Mouse (Mus musculus): ENCODE data around the gene Arhgef1. TPM values are rescaled to one million over a fixed set of nuclear protein-coding genes. Genes with fewer than 3 reads are reported as not detected.

Gene Arhgef1
- polyA plus RNA-seq, 1 experiment from 2014 or later, result 78.5 TPM

DNA sequence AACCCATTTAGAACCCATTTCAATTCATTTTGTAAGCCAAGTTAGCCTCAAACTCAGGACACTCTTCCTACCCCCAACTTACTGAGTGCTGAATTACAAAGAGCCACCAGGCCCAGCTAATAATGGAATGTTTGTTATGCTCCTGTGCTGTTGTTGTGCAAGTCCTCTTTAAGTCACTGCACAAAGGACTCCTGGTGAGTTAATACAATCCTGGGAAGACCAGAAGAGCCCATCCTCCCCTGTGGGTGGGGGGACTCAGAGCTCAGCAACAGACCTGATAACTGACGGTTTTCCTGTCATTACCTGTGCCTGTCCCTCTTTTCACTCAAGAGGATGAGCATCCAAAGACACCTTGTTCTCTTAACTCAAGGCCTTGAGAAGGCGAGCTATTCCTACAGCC, 23.1 kb upstream of the Arhgef1 start:
- WGBS, result 15% methylated on average over 2 of the region's 2 CpGs
- no peaks in the 10 kb centered on the region for H3K36me3 ChIP-seq
- no peak overlapping the region for H3K4me3 ChIP-seq (replicated peaks)
- H3K9me3 ChIP-seq (replicated peaks), result no peaks in the 10 kb centered on the region
- ATAC-seq (ENCODE audit: low FRiP score), result no peak
- no peak overlapping the region for H3K4me2 ChIP-seq
- H3K27me3 ChIP-seq (replicated peaks), result no peaks in the 10 kb centered on the region
- H3K4me1 ChIP-seq, result no peaks in the 10 kb centered on the region
- no peak overlapping the region for H3K27ac ChIP-seq (replicated peaks)
- H3K9ac ChIP-seq (replicated peaks), result no peak overlapping the region

DNA sequence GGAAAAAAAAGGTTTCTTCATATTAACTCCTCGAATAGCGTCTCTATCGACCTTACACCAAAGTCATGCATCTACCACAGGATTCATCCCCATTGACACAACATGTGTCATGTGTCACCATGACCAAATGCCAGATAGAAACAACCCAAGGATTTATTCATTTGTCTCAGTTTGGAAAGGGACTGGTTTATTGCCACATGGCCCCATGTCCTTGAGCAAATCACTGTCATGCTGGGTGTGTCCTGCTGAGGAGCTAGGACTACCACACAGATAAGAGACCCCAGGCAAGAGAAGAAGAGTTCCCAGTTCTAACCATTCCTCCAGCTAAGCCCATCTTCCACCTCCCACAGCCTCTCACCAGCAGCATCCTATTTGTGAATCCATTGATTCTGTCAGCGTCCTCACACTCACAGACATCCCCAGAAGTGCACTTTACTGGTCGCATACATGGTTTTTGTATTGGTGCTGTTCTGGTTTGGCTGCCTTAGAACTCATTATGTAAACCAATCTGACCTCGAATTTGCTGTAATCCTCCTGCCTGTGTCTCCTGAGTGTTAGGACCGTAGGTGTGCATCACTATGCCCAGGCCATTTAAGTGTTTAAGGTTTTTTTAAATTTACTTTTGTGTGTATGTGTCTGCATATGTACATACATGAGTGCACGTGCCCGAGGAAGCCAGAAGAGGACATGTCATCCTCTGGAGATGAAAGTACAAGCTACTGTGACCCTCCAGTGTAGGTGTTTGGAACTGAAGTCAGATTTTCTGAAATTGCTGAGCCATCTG, 20.1 kb upstream of the Arhgef1 start:
- peaks cover 16% of the 10 kb centered on the region for H3K36me3 ChIP-seq
- H3K9me3 ChIP-seq (replicated peaks), result no peaks in the 10 kb centered on the region
- peaks cover 26% of the 10 kb centered on the region for H3K4me1 ChIP-seq
- H3K4me3 ChIP-seq (replicated peaks), result no peak overlapping the region
- no peak overlapping the region for H3K27ac ChIP-seq (replicated peaks)
- H3K9ac ChIP-seq (replicated peaks), result no peak overlapping the region
- no peaks in the 10 kb centered on the region for H3K27me3 ChIP-seq (replicated peaks)
- no peak overlapping the region for H3K4me2 ChIP-seq
- 94% methylated on average over 9 of the region's 9 CpGs for WGBS
- ATAC-seq (ENCODE audit: low FRiP score), result no peak

- H3K9ac ChIP-seq (replicated peaks), result peak within 1 kb of the TSS; percentile 99
- under 1% methylated on average over 57 of the region's 57 CpGs for WGBS
- peak within 1 kb of the TSS; percentile 76 for H3K4me2 ChIP-seq
- peaks cover 30% of the 10 kb centered on the region for H3K4me1 ChIP-seq
- H3K4me3 ChIP-seq (replicated peaks), result peak within 1 kb of the TSS; percentile 98
- no peaks in the 10 kb centered on the region for H3K9me3 ChIP-seq (replicated peaks)
- H3K27ac ChIP-seq (replicated peaks), result peak within 1 kb of the TSS; percentile 89
- peaks cover 31% of the 10 kb centered on the region for H3K36me3 ChIP-seq
- ATAC-seq (ENCODE audit: low FRiP score), result peak; percentile 94
- no peaks in the 10 kb centered on the region for H3K27me3 ChIP-seq (replicated peaks)
These were observed 18.6 kb upstream of the Arhgef1 start, which contains the start of gene Rps19 for GRCm38 (mm10) chr7:24883896-24884692. Rps19 (plus strand) TSS chr7:24884371.

GRCm38 (mm10) chr7:24884693-24885291, 17.9 kb upstream of the Arhgef1 start:
- Histone ChIP-seq H3K9ac (replicated peaks) (peak overlapping the region; percentile 99), H3K27me3 (replicated peaks) (no peaks in the 10 kb centered on the region), H3K4me2 (peak overlapping the region; percentile 76), H3K9me3 (replicated peaks) (no peaks in the 10 kb centered on the region), H3K36me3 (peaks cover 37% of the 10 kb centered on the region), H3K4me3 (replicated peaks) (peak overlapping the region; percentile 98), H3K4me1 (peaks cover 30% of the 10 kb centered on the region), H3K27ac (replicated peaks) (peak overlapping the region; percentile 89)
- peak; percentile 12 for ATAC-seq (ENCODE audit: low FRiP score)
- under 1% methylated on average over 47 of the region's 47 CpGs for WGBS

DNA sequence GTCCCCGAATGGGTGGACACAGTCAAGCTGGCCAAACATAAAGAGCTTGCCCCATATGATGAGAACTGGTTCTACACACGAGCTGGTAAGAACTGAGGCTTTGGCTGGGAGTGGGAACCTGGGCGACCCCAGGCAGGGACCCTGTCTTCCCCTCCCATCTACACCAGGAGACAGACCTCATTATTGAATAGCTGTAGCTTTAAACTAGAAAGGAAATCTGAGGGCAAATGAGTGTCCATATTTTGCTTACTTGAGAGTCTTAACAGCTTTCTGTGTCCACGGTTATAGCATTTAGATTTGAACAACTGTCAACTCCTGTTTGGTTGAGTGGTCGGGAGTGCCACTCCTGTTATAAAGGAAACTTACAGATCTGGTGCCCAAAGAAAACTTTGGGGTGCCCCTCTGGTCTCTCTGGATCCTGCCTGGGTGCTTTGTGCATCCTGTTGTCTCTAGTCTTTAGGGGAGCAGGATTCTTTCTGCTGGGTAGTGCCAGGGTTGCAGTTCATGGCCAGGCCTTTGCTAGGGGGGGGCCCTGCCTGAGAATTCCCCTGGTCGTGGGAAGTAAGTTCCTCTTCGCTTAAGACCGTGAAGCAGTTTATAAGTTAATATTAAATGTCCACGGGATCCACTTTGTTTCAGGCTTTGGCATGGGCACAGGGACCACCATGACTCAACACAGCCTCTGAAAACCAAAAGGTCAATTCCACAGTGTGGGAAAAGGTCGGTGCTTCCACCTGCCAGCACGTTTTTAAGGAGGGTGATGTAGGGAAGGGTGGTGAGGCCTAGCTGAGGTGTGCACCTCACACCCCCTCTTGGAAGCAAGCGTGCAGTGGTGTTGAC, 17.0 kb upstream of the Arhgef1 start:
- H3K27me3 ChIP-seq (replicated peaks), result no peaks in the 10 kb centered on the region
- peaks cover 43% of the 10 kb centered on the region for H3K36me3 ChIP-seq
- peak overlapping the region; percentile 98 for H3K4me3 ChIP-seq (replicated peaks)
- ATAC-seq (ENCODE audit: low FRiP score), result no peak
- peak overlapping the region; percentile 89; the same call in 1 of the 2 replicates for H3K27ac ChIP-seq (replicated peaks)
- 45% methylated on average over 12 of the region's 12 CpGs for WGBS
- peak overlapping the region; percentile 76 for H3K4me2 ChIP-seq
- H3K4me1 ChIP-seq, result peaks cover 32% of the 10 kb centered on the region
- H3K9ac ChIP-seq (replicated peaks), result peak overlapping the region; percentile 99
- H3K9me3 ChIP-seq (replicated peaks), result no peaks in the 10 kb centered on the region

- WGBS, result 82% methylated on average over 4 of the region's 4 CpGs
- Histone ChIP-seq H3K9me3 (replicated peaks) (no peaks in the 10 kb centered on the region), H3K9ac (replicated peaks) (peak overlapping the region; percentile 99), H3K4me2 (peak overlapping the region; percentile 76), H3K27ac (replicated peaks) (no peak overlapping the region), H3K27me3 (replicated peaks) (no peaks in the 10 kb centered on the region), H3K4me1 (peaks cover 32% of the 10 kb centered on the region), H3K36me3 (peaks cover 48% of the 10 kb centered on the region), H3K4me3 (replicated peaks) (peak overlapping the region; percentile 98)
- ATAC-seq (ENCODE audit: low FRiP score), result no peak
These were observed 16.4 kb upstream of the Arhgef1 start for GRCm38 (mm10) chr7:24886308-24886633.

GRCm38 (mm10) chr7:24887096-24887495, 15.6 kb upstream of the Arhgef1 start:
- ATAC-seq (ENCODE audit: low FRiP score), result no peak
- no peaks in the 10 kb centered on the region for H3K27me3 ChIP-seq (replicated peaks)
- H3K36me3 ChIP-seq, result peaks cover 48% of the 10 kb centered on the region
- peak overlapping the region; percentile 99 for H3K9ac ChIP-seq (replicated peaks)
- no peaks in the 10 kb centered on the region for H3K9me3 ChIP-seq (replicated peaks)
- H3K4me2 ChIP-seq, result peak overlapping the region; percentile 76
- peaks cover 32% of the 10 kb centered on the region for H3K4me1 ChIP-seq
- H3K27ac ChIP-seq (replicated peaks), result no peak overlapping the region
- 63% methylated on average over 4 of the region's 4 CpGs for WGBS
- H3K4me3 ChIP-seq (replicated peaks), result no peak overlapping the region

GRCm38 (mm10) chr7:24889431-24890220, 13.1 kb upstream of the Arhgef1 start:
- H3K27me3 ChIP-seq (replicated peaks), result no peaks in the 10 kb centered on the region
- no peak overlapping the region for H3K9ac ChIP-seq (replicated peaks)
- no peak overlapping the region for H3K4me3 ChIP-seq (replicated peaks)
- H3K9me3 ChIP-seq (replicated peaks), result no peaks in the 10 kb centered on the region
- peak; percentile 3; the same call in 1 of the 2 replicates for ATAC-seq (ENCODE audit: low FRiP score)
- WGBS, result 83% methylated on average over 6 of the region's 6 CpGs
- peaks cover 48% of the 10 kb centered on the region for H3K36me3 ChIP-seq
- no peak overlapping the region for H3K4me2 ChIP-seq
- peaks cover 32% of the 10 kb centered on the region for H3K4me1 ChIP-seq
- no peak overlapping the region for H3K27ac ChIP-seq (replicated peaks)

DNA sequence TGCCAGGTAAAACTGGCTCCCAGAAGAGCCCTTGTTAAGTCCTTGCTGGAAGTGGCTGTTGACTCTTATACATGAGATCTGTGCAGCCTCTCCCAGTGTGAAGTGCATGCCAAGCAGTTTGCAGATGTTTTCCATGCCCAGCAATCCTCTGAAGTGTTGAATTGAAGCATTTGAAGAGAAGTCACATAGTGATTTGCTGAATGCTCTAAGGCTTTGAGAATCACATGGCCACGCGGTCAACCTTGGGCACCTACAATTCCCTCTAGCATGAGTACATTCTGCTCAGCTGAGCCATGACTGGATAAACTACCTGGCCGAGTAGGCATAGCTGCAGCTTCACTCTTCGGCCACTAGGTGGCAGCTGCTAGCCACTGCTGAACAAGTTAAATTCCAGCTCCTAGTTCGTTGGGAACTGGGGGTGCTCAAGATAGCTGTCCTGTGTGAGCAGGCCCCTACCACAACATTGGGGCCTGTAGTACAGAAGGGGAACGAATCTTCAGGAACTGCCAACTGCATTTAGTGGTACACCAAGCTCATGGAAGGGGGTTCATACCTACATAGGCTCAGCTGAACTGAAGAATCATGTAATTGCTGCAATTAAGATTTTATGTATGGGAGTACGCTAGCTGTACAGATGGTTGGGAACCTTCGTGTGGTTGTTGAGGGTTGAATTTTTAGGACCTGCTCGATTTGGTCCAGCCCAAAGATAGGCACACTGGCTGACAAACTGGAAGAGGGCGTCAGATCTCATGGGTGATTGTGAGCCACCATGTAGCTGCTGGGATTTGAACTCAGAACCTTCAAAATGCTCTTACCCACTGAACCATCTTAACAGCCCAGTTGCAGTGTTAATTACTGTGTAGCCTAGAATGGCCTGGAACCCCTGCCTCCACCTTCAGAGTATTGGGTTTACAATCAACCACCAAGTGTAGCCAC, 12.2 kb upstream of the Arhgef1 start:
- 29% methylated on average over 10 of the region's 10 CpGs for WGBS
- no peaks in the 10 kb centered on the region for H3K27me3 ChIP-seq (replicated peaks)
- peak; percentile 60 for ATAC-seq (ENCODE audit: low FRiP score)
- H3K4me2 ChIP-seq, result no peak overlapping the region
- no peaks in the 10 kb centered on the region for H3K9me3 ChIP-seq (replicated peaks)
- H3K4me1 ChIP-seq, result peaks cover 27% of the 10 kb centered on the region
- peaks cover 48% of the 10 kb centered on the region for H3K36me3 ChIP-seq
- H3K4me3 ChIP-seq (replicated peaks), result no peak overlapping the region
- H3K9ac ChIP-seq (replicated peaks), result no peak overlapping the region
- no peak overlapping the region for H3K27ac ChIP-seq (replicated peaks)

All from neural tube, embryonic 15.5 days (tissue).